Mouse (Mus musculus): ENCODE measurements around the gene Gm12695. TPM values are rescaled to one million over a fixed set of nuclear protein-coding genes. Genes with fewer than 3 reads are reported as not detected.

Gene Gm12695
- polyA plus RNA-seq, 2 experiments: not detected

GRCm38 (mm10) chr4:96766396-96766998 is 18.5 kb downstream of the Gm12695 start:
- Histone ChIP-seq H3K4me3 (ENCODE audit: insufficient read depth in 1 of 2, low read depth in 2 of 2, low read length in 2 of 2) (no peak overlapping the region), H3K36me3 (replicated peaks; ENCODE audit: control insufficient read depth, insufficient read depth, low read depth) (no peaks in the 10 kb centered on the region), H3K4me2 (ENCODE audit: low read depth) (no peak overlapping the region), H3K27me3 (ENCODE audit: control insufficient read depth, insufficient read depth, low read length) (no peaks in the 10 kb centered on the region), H3K27ac (no peak overlapping the region), H3K9me3 (ENCODE audit: control insufficient read depth, low read length) (no peaks in the 10 kb centered on the region), H3K9ac (replicated peaks) (no peak overlapping the region), H3K4me1 (replicated peaks; ENCODE audit: control insufficient read depth in 2 of 2, insufficient read depth in 2 of 2, low read length in 1 of 2) (no peaks in the 10 kb centered on the region)
- no peak for ATAC-seq (ENCODE audit: insufficient read depth)
- TF ChIP-seq CTCF (IDR thresholded peaks at IDR 0.05; ENCODE audit: low read depth) (no peak), EP300 (IDR thresholded peaks at IDR 0.05; ENCODE audit: low read depth) (no peak)
- DNase-seq (ENCODE audit: low read depth in 3 of 3, low spot score in 3 of 3): no peak
- 39% methylated on average over 2 of the region's 2 CpGs for WGBS (ENCODE audit: insufficient replicate concordance)

DNA sequence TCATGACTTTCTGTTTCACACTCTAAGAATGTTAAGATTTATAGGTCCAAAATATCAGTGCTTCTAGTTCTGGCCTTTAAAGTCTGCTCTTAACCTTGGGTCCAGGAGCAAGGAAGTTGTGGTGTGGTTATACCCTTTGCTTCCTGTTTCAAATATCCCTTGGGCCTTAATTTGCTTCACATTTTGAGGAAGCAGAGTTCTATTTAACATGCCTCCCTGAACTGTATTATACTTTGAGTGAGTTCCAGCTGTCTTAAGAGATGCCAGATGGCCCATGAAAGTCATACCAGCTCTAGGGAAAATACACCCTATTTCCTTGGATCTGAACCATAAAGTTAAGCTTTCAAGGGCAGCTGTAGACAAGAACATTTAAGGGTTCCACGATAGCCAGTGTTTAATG is 33.0 kb downstream of the Gm12695 start:
- TF ChIP-seq EP300 (IDR thresholded peaks at IDR 0.05; ENCODE audit: low read depth) (no peak), CTCF (IDR thresholded peaks at IDR 0.05; ENCODE audit: low read depth) (no peak)
- no peak for DNase-seq (ENCODE audit: low read depth in 3 of 3, low spot score in 3 of 3)
- Histone ChIP-seq H3K27me3 (ENCODE audit: control insufficient read depth, insufficient read depth, low read length) (no peaks in the 10 kb centered on the region), H3K27ac (no peak overlapping the region), H3K36me3 (replicated peaks; ENCODE audit: control insufficient read depth, insufficient read depth, low read depth) (no peaks in the 10 kb centered on the region), H3K4me3 (ENCODE audit: insufficient read depth in 1 of 2, low read depth in 2 of 2, low read length in 2 of 2) (no peak overlapping the region), H3K9me3 (ENCODE audit: control insufficient read depth, low read length) (no peaks in the 10 kb centered on the region), H3K4me2 (ENCODE audit: low read depth) (no peak overlapping the region), H3K9ac (replicated peaks) (no peak overlapping the region), H3K4me1 (replicated peaks; ENCODE audit: control insufficient read depth in 2 of 2, insufficient read depth in 2 of 2, low read length in 1 of 2) (no peaks in the 10 kb centered on the region)
- WGBS (ENCODE audit: insufficient replicate concordance): 50% methylated on average over 1 of the region's 1 CpGs
- ATAC-seq (ENCODE audit: insufficient read depth): no peak

GRCm38 (mm10) chr4:96740472-96740871 is 44.5 kb downstream of the Gm12695 start:
- Histone ChIP-seq H3K9me3 (ENCODE audit: control insufficient read depth, low read length) (no peaks in the 10 kb centered on the region), H3K36me3 (replicated peaks; ENCODE audit: control insufficient read depth, insufficient read depth, low read depth) (no peaks in the 10 kb centered on the region), H3K4me1 (replicated peaks; ENCODE audit: control insufficient read depth in 2 of 2, insufficient read depth in 2 of 2, low read length in 1 of 2) (no peaks in the 10 kb centered on the region), H3K4me2 (ENCODE audit: low read depth) (no peak overlapping the region), H3K9ac (replicated peaks) (no peak overlapping the region), H3K4me3 (ENCODE audit: insufficient read depth in 1 of 2, low read depth in 2 of 2, low read length in 2 of 2) (no peak overlapping the region), H3K27me3 (ENCODE audit: control insufficient read depth, insufficient read depth, low read length) (no peaks in the 10 kb centered on the region), H3K27ac (no peak overlapping the region)
- no peak for TF ChIP-seq EP300 (IDR thresholded peaks at IDR 0.05; ENCODE audit: low read depth)
- no peak for TF ChIP-seq CTCF (IDR thresholded peaks at IDR 0.05; ENCODE audit: low read depth)
- 74% methylated on average over 3 of the region's 3 CpGs for WGBS (ENCODE audit: insufficient replicate concordance)
- ATAC-seq (ENCODE audit: insufficient read depth) (no peak), DNase-seq (ENCODE audit: low read depth in 3 of 3, low spot score in 3 of 3) (no peak)

GRCm38 (mm10) chr4:96729256-96729655 is 55.7 kb downstream of the Gm12695 start:
- H3K27me3 ChIP-seq (ENCODE audit: control insufficient read depth, insufficient read depth, low read length): no peaks in the 10 kb centered on the region
- DNase-seq (ENCODE audit: low read depth in 3 of 3, low spot score in 3 of 3) (no peak), ATAC-seq (ENCODE audit: insufficient read depth) (no peak)
- no peak overlapping the region for H3K4me2 ChIP-seq (ENCODE audit: low read depth)
- no peak for TF ChIP-seq EP300 (IDR thresholded peaks at IDR 0.05; ENCODE audit: low read depth)
- TF ChIP-seq CTCF (IDR thresholded peaks at IDR 0.05; ENCODE audit: low read depth): no peak
- 43% methylated on average over 4 of the region's 4 CpGs for WGBS (ENCODE audit: insufficient replicate concordance)
- no peaks in the 10 kb centered on the region for H3K4me1 ChIP-seq (replicated peaks; ENCODE audit: control insufficient read depth in 2 of 2, insufficient read depth in 2 of 2, low read length in 1 of 2)
- no peak overlapping the region for H3K27ac ChIP-seq
- H3K9ac ChIP-seq (replicated peaks): no peak overlapping the region
- no peak overlapping the region for H3K4me3 ChIP-seq (ENCODE audit: insufficient read depth in 1 of 2, low read depth in 2 of 2, low read length in 2 of 2)
- no peaks in the 10 kb centered on the region for H3K9me3 ChIP-seq (ENCODE audit: control insufficient read depth, low read length)
- H3K36me3 ChIP-seq (replicated peaks; ENCODE audit: control insufficient read depth, insufficient read depth, low read depth): no peaks in the 10 kb centered on the region

GRCm38 (mm10) chr4:96728211-96728610 is 56.8 kb downstream of the Gm12695 start:
- ATAC-seq (ENCODE audit: insufficient read depth) (no peak), DNase-seq (ENCODE audit: low read depth in 3 of 3, low spot score in 3 of 3) (no peak)
- 38% methylated on average over 3 of the region's 3 CpGs for WGBS (ENCODE audit: insufficient replicate concordance)
- no peak overlapping the region for H3K27ac ChIP-seq
- H3K36me3 ChIP-seq (replicated peaks; ENCODE audit: control insufficient read depth, insufficient read depth, low read depth): no peaks in the 10 kb centered on the region
- no peaks in the 10 kb centered on the region for H3K27me3 ChIP-seq (ENCODE audit: control insufficient read depth, insufficient read depth, low read length)
- TF ChIP-seq EP300 (IDR thresholded peaks at IDR 0.05; ENCODE audit: low read depth): no peak
- no peak for TF ChIP-seq CTCF (IDR thresholded peaks at IDR 0.05; ENCODE audit: low read depth)
- H3K4me2 ChIP-seq (ENCODE audit: low read depth): no peak overlapping the region
- no peaks in the 10 kb centered on the region for H3K4me1 ChIP-seq (replicated peaks; ENCODE audit: control insufficient read depth in 2 of 2, insufficient read depth in 2 of 2, low read length in 1 of 2)
- no peak overlapping the region for H3K9ac ChIP-seq (replicated peaks)
- H3K9me3 ChIP-seq (ENCODE audit: control insufficient read depth, low read length): no peaks in the 10 kb centered on the region
- H3K4me3 ChIP-seq (ENCODE audit: insufficient read depth in 1 of 2, low read depth in 2 of 2, low read length in 2 of 2): no peak overlapping the region

Measured in liver, embryonic 14.5 days (tissue).